Mouse (Mus musculus) forelimb bud, embryonic 11.5 days (tissue): ENCODE results near the gene Aifm1.
"Not testable (repeated sequence)": the region's sequence is repeated elsewhere in the genome, so short reads cannot be mapped to it uniquely, and the experiment has no call there.

Experiments
- DNase-seq: peaks from one replicate; pipeline ENCODE4 v3.0.0-alpha.2; 2012; ENCODE audit warnings: low read depth, low spot score

Gene Aifm1

GRCm38 (mm10) chrX:48460496-48460895, 52.9 kb downstream of the Aifm1 start:
- no peak for DNase-seq

GRCm38 (mm10) chrX:48456956-48457355, 56.4 kb downstream of the Aifm1 start:
- DNase-seq = no peak

- no peak for DNase-seq
These were observed 58.3 kb downstream of the Aifm1 start for GRCm38 (mm10) chrX:48455018-48455417.

GRCm38 (mm10) chrX:48454495-48454878, 58.9 kb downstream of the Aifm1 start:
- no peak for DNase-seq

- peak; percentile 17 for DNase-seq
These were observed 59.4 kb downstream of the Aifm1 start for GRCm38 (mm10) chrX:48453736-48454494.

GRCm38 (mm10) chrX:48452931-48453673, 60.3 kb downstream of the Aifm1 start:
- no peak for DNase-seq

GRCm38 (mm10) chrX:48452231-48452890, 61.0 kb downstream of the Aifm1 start:
- DNase-seq = no peak

GRCm38 (mm10) chrX:48449646-48450045, 63.7 kb downstream of the Aifm1 start:
- DNase-seq = no peak

GRCm38 (mm10) chrX:48444677-48445076, 68.7 kb downstream of the Aifm1 start:
- DNase-seq = no peak

GRCm38 (mm10) chrX:48441954-48442353, 71.4 kb downstream of the Aifm1 start:
- no peak for DNase-seq

- no peak for DNase-seq
These were observed 71.8 kb downstream of the Aifm1 start for GRCm38 (mm10) chrX:48441548-48441947.

GRCm38 (mm10) chrX:48439036-48439435, 74.3 kb downstream of the Aifm1 start:
- no peak for DNase-seq

- DNase-seq = not testable (repeated sequence)
These were observed 77.3 kb downstream of the Aifm1 start for GRCm38 (mm10) chrX:48436082-48436481.

GRCm38 (mm10) chrX:48435477-48435900, 77.9 kb downstream of the Aifm1 start:
- DNase-seq = no peak

GRCm38 (mm10) chrX:48434251-48434650, 79.1 kb downstream of the Aifm1 start:
- DNase-seq = no peak

GRCm38 (mm10) chrX:48433527-48433899, 79.8 kb downstream of the Aifm1 start:
- DNase-seq = no peak

- no peak for DNase-seq
These were observed 80.5 kb downstream of the Aifm1 start for GRCm38 (mm10) chrX:48432599-48433526.

GRCm38 (mm10) chrX:48429538-48429937, 83.8 kb downstream of the Aifm1 start:
- no peak for DNase-seq

- no peak for DNase-seq
These were observed 84.3 kb downstream of the Aifm1 start for GRCm38 (mm10) chrX:48429100-48429499.

GRCm38 (mm10) chrX:48428642-48429041, 84.7 kb downstream of the Aifm1 start:
- DNase-seq = no peak

GRCm38 (mm10) chrX:48428241-48428640, 85.1 kb downstream of the Aifm1 start:
- no peak for DNase-seq
